Mouse (Mus musculus) Muller cell, postnatal 12 days (primary cell): ENCODE measurements around the gene Gm47959.

ENCODE experiments used
- DNase-seq: peaks from one replicate; pipeline ENCODE4 v3.0.0-alpha.2; 2015; ENCODE audit errors: inconsistent ontology term

Gm47959 gene

DNA sequence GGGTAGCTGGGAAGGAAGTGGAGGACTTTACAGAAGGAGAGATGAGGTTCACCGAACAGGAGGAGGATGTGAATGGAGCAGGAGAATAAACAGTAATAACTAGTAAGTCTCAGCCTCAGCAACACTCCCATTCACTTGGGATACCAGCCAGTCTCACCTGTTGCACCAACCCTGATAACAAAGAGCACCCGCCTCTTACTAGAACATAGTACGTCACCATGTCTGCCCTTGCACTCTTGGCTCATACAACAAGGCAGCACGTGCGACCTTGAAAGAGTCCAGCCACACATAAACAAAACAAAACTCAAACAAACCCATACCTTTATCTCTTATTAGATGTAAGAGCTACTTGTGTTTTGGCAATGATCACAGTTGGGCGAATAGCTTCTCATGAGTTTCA, 32.2 kb downstream of the Gm47959 start:
- DNase-seq = no peak

DNA sequence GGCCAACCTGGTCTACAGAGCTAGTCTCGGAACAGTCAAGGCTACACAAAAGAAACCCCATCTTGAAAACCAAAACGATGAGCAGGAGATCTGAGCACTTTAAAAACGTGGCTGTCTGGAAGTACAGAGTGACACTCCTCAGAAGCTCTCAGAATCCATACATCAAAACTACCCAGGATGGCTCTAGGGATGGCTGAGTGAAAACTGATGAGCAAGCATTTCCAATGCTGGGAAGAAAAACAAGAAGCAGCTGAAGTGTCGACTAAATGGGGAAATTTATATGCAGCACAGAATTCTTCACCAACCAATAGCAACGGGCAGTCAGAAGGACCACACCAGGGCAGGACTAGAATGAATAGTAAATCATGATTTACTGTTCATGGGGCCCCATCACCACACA, 34.2 kb downstream of the Gm47959 start:
- DNase-seq = no peak

DNA sequence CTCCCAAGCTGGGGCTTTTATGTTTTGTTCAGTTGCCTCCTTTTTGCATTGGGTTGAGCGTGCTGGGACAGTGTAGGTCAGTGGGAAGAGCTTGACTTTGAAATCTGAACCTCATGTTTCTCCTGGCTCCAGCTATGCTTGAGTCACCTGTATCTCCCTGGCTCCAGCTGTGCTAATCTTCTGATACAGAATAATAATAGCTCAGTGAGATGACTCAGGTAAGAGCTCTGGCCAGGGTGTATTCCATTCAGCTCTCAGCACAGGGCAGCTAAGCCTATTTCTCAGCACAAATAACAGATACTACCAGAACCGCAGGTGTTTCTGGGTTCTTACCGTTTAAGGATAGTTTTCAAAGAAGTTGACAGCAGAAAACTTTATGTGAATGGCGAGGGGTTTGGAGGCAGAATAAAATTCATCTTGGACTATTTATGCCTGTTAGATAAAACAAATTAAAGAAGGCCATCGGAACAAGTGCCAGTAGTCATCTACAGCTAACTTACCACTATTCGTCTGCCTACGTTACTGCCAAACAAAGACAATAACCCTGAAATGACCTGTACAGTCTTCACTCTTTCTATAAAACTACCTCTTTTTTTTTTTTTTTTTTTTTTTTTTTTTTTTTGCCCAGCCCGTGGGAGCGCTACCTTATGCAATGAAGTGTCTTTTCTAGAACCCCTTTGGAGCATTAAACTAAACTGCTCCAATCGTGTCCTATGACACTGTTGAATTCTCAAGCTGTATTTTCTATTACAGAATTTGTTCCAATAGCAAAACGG, 36.7 kb downstream of the Gm47959 start:
- DNase-seq = no peak

DNA sequence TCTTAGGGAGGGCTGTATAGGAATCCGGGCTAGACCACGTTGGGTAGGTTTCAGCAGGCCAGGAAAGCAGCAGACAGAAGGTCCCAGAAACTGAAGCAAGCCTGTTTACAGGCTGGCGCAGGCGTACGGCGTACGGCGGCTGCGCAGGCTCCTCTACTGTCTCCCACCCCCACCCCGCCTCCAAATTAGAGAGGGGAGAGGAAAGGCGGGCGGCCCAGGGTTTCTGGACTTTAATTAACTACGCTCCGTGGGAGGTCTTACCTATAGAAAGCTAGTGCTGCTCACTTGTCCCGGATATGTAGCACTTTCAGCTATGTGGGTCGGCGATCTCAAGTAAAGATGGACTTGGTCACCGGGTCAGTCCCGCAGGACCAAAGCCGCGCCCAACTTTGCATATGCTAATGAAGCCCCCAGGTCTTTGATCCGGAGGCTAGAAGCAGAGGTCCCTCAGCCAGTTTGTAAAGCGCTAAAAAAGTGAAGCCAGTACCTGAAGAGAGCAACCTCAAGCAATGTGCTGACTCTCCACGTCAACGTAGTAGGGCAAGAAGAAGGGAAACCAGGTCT, 37.8 kb downstream of the Gm47959 start, which contains the start of gene Slc19a3:
Gene Slc19a3, minus strand, starts transcription at position 340 of the 564 bp plus-strand sequence.
- DNase-seq = peak; percentile 66

DNA sequence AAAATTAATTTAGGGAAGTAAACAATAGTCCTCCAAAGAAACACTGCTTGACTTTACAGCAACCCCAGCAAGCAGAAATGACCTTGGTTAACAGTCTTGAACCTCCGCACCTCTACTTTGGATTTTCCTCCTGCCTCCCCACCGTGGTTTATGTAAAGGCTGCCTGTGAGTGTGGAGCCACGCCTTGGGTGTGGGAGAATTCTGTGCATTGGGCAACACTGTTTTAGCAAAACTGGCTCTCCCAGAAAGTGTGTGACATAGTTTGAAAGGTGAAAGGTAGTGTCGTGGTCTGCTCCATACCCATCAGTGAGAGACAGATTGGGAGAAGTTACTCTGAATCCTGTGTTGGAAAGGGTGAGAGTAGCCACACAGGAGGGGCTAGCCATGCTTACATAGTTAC, 38.7 kb downstream of the Gm47959 start:
- no peak for DNase-seq

DNA sequence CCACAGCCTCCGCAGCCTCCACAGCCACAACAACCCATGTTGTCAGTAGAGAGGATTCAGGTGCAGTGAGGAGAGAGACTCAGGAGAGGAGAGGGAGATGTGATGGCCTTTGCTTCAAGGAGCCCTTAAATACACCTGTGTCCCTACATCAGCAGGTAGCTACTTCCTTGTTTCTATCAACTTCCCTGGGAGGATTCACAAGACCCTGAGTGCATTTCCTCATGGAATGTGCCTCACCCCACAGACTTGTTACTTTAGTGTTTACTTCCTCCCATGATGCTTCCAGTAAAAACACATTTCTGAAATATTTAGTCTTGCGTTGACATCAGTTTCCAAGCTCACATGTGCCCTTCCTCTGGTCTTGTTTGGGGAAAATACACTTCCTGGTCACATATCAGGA, 42.0 kb downstream of the Gm47959 start, which contains the start of gene Krtap28-10:
Gene Krtap28-10, minus strand, starts transcription at position 101 of the 400 bp plus-strand sequence.
- DNase-seq = no peak

DNA sequence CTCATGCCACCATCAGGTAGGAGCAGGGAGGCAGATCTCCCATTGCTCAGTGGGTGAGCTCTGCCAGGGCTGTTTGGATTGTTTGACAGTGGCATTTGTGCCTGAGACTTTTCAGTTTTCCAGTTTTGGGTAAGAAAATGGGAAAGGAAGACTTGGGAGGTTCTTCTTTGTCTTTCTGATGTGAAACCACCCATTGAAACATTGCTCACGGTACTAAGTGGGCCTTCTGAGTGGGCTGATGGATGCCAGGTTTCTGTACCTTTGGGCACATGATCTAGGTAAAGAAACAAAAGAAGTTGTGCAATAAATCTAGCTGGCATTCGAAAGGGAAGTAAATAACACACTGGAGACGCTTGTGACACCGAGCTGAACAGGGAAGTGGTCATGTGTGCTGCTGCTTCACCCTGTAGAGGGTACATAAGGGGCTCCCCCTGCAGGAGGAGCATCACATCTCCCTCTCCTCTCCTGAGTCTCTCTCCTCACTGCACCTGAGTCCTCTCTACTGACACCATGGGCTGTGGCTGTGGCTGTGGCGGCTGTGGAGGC, 44.6 kb downstream of the Gm47959 start, which contains the start of gene Gm47969:
Gene Gm47969, plus strand, starts transcription at position 51 of the 546 bp plus-strand sequence.
- DNase-seq = no peak
